Mouse (Mus musculus): ENCODE data around the gene Tbx21.

DNA sequence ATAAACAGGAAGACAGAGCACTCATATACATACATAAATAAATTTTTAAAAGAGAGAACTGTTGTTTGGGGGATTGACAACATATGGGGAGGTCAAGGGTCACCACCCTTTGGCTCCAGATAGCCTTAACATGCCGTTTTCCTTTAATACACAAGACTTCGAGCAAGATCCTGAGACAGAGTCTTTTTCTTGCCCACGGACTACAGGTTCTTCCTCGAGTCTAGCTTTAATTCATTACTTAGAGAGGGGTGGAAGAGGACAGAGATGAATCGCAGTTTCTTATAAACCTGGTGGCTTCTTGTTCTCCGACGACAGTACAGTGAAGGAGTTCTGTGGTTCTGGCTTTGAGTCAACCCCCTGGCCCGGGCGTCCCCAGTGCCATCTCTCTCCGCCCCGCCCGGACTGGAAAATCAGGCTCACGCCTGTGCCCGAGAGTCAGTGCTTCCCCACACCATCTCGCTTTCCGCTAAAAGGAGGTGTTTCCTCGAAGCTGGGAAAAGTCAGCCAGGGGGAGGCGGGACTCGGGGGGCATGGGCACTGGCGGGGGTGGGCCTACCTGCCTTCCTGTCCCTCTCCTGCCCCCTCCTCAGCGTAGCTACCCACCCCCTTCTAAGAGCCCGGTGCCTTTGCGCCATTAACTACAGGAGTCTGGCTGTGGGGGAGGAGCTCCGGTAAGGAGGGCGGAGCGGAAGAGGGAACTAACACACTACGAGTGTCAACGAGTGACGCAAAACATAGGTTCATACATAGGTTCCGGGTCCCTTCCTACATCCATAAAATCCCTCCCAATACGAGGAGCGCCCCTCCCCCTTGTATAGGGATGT is 11.7 kb upstream of the Tbx21 start:
- TF ChIP-seq POLR2A (IDR thresholded peaks at IDR 0.05; ENCODE audit: control insufficient read depth, low read depth, low read length) (no peak), CTCF (IDR thresholded peaks at IDR 0.05; ENCODE audit: control insufficient read depth, insufficient read depth, insufficient replicate concordance, low read depth, low read length) (no peak)
